8 mouse cellular contexts compared by ENCODE assay signal in the genomic region with DNA sequence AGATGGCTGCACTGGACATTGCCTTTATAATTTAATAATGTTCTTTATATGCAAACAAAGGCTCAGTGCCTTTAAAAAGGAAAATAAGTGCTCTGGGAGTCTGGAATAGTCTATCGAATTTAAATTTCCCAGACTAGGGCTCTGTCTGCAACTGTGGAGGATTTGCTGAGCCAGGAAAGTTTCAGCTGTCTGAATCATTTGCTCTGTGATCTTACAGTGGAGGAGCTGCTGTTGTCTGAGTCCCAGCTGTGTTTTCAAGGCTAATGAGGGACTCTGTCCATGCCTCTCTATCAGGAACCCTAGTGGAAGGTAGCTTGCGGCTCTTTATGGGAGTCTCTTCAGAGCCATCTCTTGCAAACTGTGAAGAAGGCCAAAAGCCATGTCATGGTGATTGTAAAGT. TPM values are rescaled to one million over a fixed set of nuclear protein-coding genes. Genes with fewer than 3 reads are reported as not detected.
DNase-seq lines count a peak whose midpoint lies in the region; ATAC-seq and TF ChIP-seq lines count a peak whose summit lies in the region.
"Not testable (repeated sequence)": the region's sequence is repeated elsewhere in the genome, so short reads cannot be mapped to it uniquely, and the experiment has no call there.

No protein-coding gene starts in this region.

- not testable (repeated sequence) for H3K27me3 ChIP-seq in C2C12 (ENCODE audit: control insufficient read depth, insufficient read depth, insufficient read length); erythroblast, embryonic 14.5 days (ENCODE audit: control insufficient read depth); heart, embryonic 13.5 days (replicated peaks); intestine, embryonic 14.5 days (replicated peaks; ENCODE audit: control insufficient read depth, insufficient read depth, low read length); limb, embryonic 13.5 days; neural tube, embryonic 11.5 days (ENCODE audit: control insufficient read depth, insufficient read depth, low read length)

- H3K79me3 ChIP-seq in C2C12 (ENCODE audit: low read depth): not testable (repeated sequence)

- not testable (repeated sequence) for TF ChIP-seq CTCF in C2C12 (IDR thresholded peaks at IDR 0.05; ENCODE audit: control insufficient read depth, insufficient read depth, insufficient read length)

- H3K9ac ChIP-seq in heart, embryonic 13.5 days: peak overlapping the region; percentile 85
- H3K9ac ChIP-seq in intestine, embryonic 14.5 days (ENCODE audit: low read length): peak overlapping the region; percentile 50
- peak overlapping the region; percentile 74 for H3K9ac ChIP-seq in limb, embryonic 13.5 days
- H3K9ac ChIP-seq in neural tube, embryonic 11.5 days (ENCODE audit: low read length): not testable (repeated sequence)

- WGBS in heart, embryonic 13.5 days: 16% methylated on average over 2 of the region's 2 CpGs
- 31% methylated on average over 2 of the region's 2 CpGs for WGBS in intestine, embryonic 14.5 days
- WGBS in limb, embryonic 13.5 days: 8% methylated on average over 2 of the region's 2 CpGs
- WGBS in neural tube, embryonic 11.5 days: 18% methylated on average over 2 of the region's 2 CpGs

- H3K4me1 ChIP-seq in erythroblast, embryonic 14.5 days (ENCODE audit: control insufficient read depth); heart, embryonic 13.5 days; intestine, embryonic 14.5 days (replicated peaks; ENCODE audit: control insufficient read depth, insufficient read depth, low read length); limb, embryonic 13.5 days; neural tube, embryonic 11.5 days (ENCODE audit: control insufficient read depth, insufficient read depth, low read length): not testable (repeated sequence)

- H3K4me3 ChIP-seq in C2C12 (ENCODE audit: insufficient read depth, poor library complexity, severe bottlenecking): peak overlapping the region; percentile 50
- peak overlapping the region; percentile 65 for H3K4me3 ChIP-seq in erythroblast, embryonic 14.5 days (replicated peaks)
- H3K4me3 ChIP-seq in heart, embryonic 13.5 days: peak overlapping the region; percentile 71
- peak overlapping the region; percentile 51 for H3K4me3 ChIP-seq in intestine, embryonic 14.5 days (ENCODE audit: low read depth, low read length)
- H3K4me3 ChIP-seq in limb, embryonic 13.5 days: peak overlapping the region; percentile 61
- peak overlapping the region; percentile 50 for H3K4me3 ChIP-seq in neural tube, embryonic 11.5 days (ENCODE audit: low read depth, low read length)

- H3K27ac ChIP-seq in heart, embryonic 13.5 days (replicated peaks); intestine, embryonic 14.5 days (ENCODE audit: low read depth); limb, embryonic 13.5 days; neural tube, embryonic 11.5 days (ENCODE audit: low read depth, low read length): not testable (repeated sequence)

- not testable (repeated sequence) for H3ac ChIP-seq in C2C12 (ENCODE audit: control insufficient read depth, insufficient read length, low read depth)

- H3K36me3 ChIP-seq in C2C12 (ENCODE audit: control insufficient read depth, insufficient read depth); erythroblast, embryonic 14.5 days (ENCODE audit: control insufficient read depth); heart, embryonic 13.5 days; intestine, embryonic 14.5 days (ENCODE audit: control insufficient read depth, insufficient read depth, low read length); limb, embryonic 13.5 days; neural tube, embryonic 11.5 days (ENCODE audit: control insufficient read depth, insufficient read depth, low read length): not testable (repeated sequence)

- H3K79me2 ChIP-seq in C2C12 (ENCODE audit: control insufficient read depth, insufficient read depth): not testable (repeated sequence)

- ATAC-seq in heart, embryonic 13.5 days (ENCODE audit: extremely low read depth, insufficient number of reproducible peaks, low FRiP score, low TSS enrichment); intestine, embryonic 14.5 days (replicated peaks; ENCODE audit: low FRiP score, low TSS enrichment, low read depth); limb, embryonic 13.5 days (ENCODE audit: low FRiP score, low read depth); neural tube, embryonic 11.5 days (ENCODE audit: insufficient read depth, low FRiP score, low TSS enrichment): not testable (repeated sequence)

- not testable (repeated sequence) for H3K9me3 ChIP-seq in erythroblast, embryonic 14.5 days (ENCODE audit: control insufficient read depth, low read length); heart, embryonic 13.5 days; intestine, embryonic 14.5 days (ENCODE audit: control insufficient read depth, low read length); limb, embryonic 13.5 days; neural tube, embryonic 11.5 days (ENCODE audit: control insufficient read depth, low read length)

- peak; percentile 22 to 23 for DNase-seq in adrenal gland, postnatal 36 days
- not testable (repeated sequence) for DNase-seq in intestine, embryonic 14.5 days (ENCODE audit: low spot score)
- peak; percentile 38 for DNase-seq in lung, postnatal 10 days
- peak; percentile 8 for DNase-seq in neural tube, embryonic 11.5 days (ENCODE audit: low spot score)

- H3K4me2 ChIP-seq in heart, embryonic 13.5 days: peak overlapping the region; percentile 69
- H3K4me2 ChIP-seq in intestine, embryonic 14.5 days (ENCODE audit: low read length): peak overlapping the region; percentile 47
- peak overlapping the region; percentile 64 for H3K4me2 ChIP-seq in limb, embryonic 13.5 days (replicated peaks)
- peak overlapping the region; percentile 44 for H3K4me2 ChIP-seq in neural tube, embryonic 11.5 days (ENCODE audit: low read depth)

RNA-seq across cellular contexts. Expression of gene Zfp971, which starts 0.8 kb away (rescaled TPM):
- 1.9 TPM for polyA plus RNA-seq in C2C12 (2012; fragmentation: generic; extraction: Trizol)
- total RNA-seq in adrenal gland, postnatal 36 days (2021): 10 to 100 TPM; 20.0 to 30.2 TPM
- polyA plus RNA-seq in erythroblast, embryonic 14.5 days (2012): not detected in 2 replicates
- polyA plus RNA-seq in heart, embryonic 13.5 days (2015; fragmentation: Nextera tagmentation; extraction: Ambion mirVana): 13.0 and 17.2 TPM in 2 replicates
- 13.7 and 16.6 TPM in 2 replicates for polyA plus RNA-seq in intestine, embryonic 14.5 days (2014; fragmentation: Nextera tagmentation; extraction: Ambion mirVana)
- polyA plus RNA-seq in limb, embryonic 13.5 days (2015; fragmentation: Nextera tagmentation; extraction: Ambion mirVana): 10.7 and 11.2 TPM in 2 replicates
- 13.6 and 14.0 TPM in 2 replicates for polyA plus RNA-seq in neural tube, embryonic 11.5 days (2014; fragmentation: Nextera tagmentation; extraction: Ambion mirVana)

RNA-seq across cellular contexts. Expression of gene Zfp931, which starts 54.4 kb away (rescaled TPM):
- 1.5 TPM for polyA plus RNA-seq in C2C12 (2012; fragmentation: generic; extraction: Trizol)
- 10 to 100 TPM; 23.4 to 34.6 TPM for total RNA-seq in adrenal gland, postnatal 36 days (2021)
- polyA plus RNA-seq in erythroblast, embryonic 14.5 days (2012): 0.05 TPM in 1 of 2 replicates, not detected in the other
- 13.7 and 13.9 TPM in 2 replicates for polyA plus RNA-seq in heart, embryonic 13.5 days (2015; fragmentation: Nextera tagmentation; extraction: Ambion mirVana)
- 20.7 and 20.9 TPM in 2 replicates for polyA plus RNA-seq in intestine, embryonic 14.5 days (2014; fragmentation: Nextera tagmentation; extraction: Ambion mirVana)
- 16.9 and 18.6 TPM in 2 replicates for polyA plus RNA-seq in limb, embryonic 13.5 days (2015; fragmentation: Nextera tagmentation; extraction: Ambion mirVana)
- 11.6 and 11.7 TPM in 2 replicates for polyA plus RNA-seq in neural tube, embryonic 11.5 days (2014; fragmentation: Nextera tagmentation; extraction: Ambion mirVana)
